Mouse (Mus musculus): ENCODE results near the gene Ptprh. TPM values are rescaled to one million over a fixed set of nuclear protein-coding genes. Genes with fewer than 3 reads are reported as not detected.
"Not testable (repeated sequence)": the region's sequence is repeated elsewhere in the genome, so short reads cannot be mapped to it uniquely, and the experiment has no call there.

Ptprh gene
- polyA plus RNA-seq, 1 experiment from 2014 or later = 0.13 TPM

GRCm38 (mm10) chr7:4542013-4542412 lies 61.8 kb downstream of the Ptprh start:
- DNase-seq (ENCODE audit: low spot score) (no peak), ATAC-seq (replicated peaks; ENCODE audit: low FRiP score, low read depth) (no peak)
- no peak overlapping the region for H3K4me3 ChIP-seq (replicated peaks; ENCODE audit: low read depth, low read length)
- WGBS = 39% methylated on average over 17 of the region's 17 CpGs
- TF ChIP-seq CTCF (IDR thresholded peaks at IDR 0.05; ENCODE audit: low read depth) = no peak
- no peak overlapping the region for H3K4me2 ChIP-seq (ENCODE audit: low read length)
- no peak overlapping the region for H3K27ac ChIP-seq
- H3K9me3 ChIP-seq (replicated peaks; ENCODE audit: low read length) = no peaks in the 10 kb centered on the region
- no peaks in the 10 kb centered on the region for H3K27me3 ChIP-seq (ENCODE audit: insufficient read depth, low read length)
- no peaks in the 10 kb centered on the region for H3K36me3 ChIP-seq (ENCODE audit: insufficient read depth, low read length)
- peaks cover 3% of the 10 kb centered on the region; the same call in 1 of the 2 replicates for H3K4me1 ChIP-seq (replicated peaks; ENCODE audit: insufficient read depth, low read length)
- H3K9ac ChIP-seq (ENCODE audit: low read depth, low read length) = no peak overlapping the region

GRCm38 (mm10) chr7:4541344-4541743 lies 62.5 kb downstream of the Ptprh start:
- Histone ChIP-seq H3K9me3 (replicated peaks; ENCODE audit: low read length) (no peaks in the 10 kb centered on the region), H3K9ac (ENCODE audit: low read depth, low read length) (no peak overlapping the region), H3K36me3 (ENCODE audit: insufficient read depth, low read length) (no peaks in the 10 kb centered on the region), H3K4me2 (ENCODE audit: low read length) (no peak overlapping the region), H3K27ac (no peak overlapping the region), H3K4me1 (replicated peaks; ENCODE audit: insufficient read depth, low read length) (no peaks in the 10 kb centered on the region), H3K27me3 (ENCODE audit: insufficient read depth, low read length) (no peaks in the 10 kb centered on the region), H3K4me3 (replicated peaks; ENCODE audit: low read depth, low read length) (no peak overlapping the region)
- DNase-seq (ENCODE audit: low spot score) (no peak), ATAC-seq (replicated peaks; ENCODE audit: low FRiP score, low read depth) (no peak)
- WGBS = 57% methylated on average over 5 of the region's 5 CpGs
- TF ChIP-seq CTCF (IDR thresholded peaks at IDR 0.05; ENCODE audit: low read depth) = peak; percentile 8; the same call in 1 of the 2 replicates

GRCm38 (mm10) chr7:4539019-4539418 lies 64.8 kb downstream of the Ptprh start:
- DNase-seq (ENCODE audit: low spot score) (no peak), ATAC-seq (replicated peaks; ENCODE audit: low FRiP score, low read depth) (0 out of 2 replicates have a peak, but pooled peaks have one; percentile 29)
- Histone ChIP-seq H3K9me3 (replicated peaks; ENCODE audit: low read length) (no peaks in the 10 kb centered on the region), H3K4me2 (ENCODE audit: low read length) (no peak overlapping the region), H3K4me1 (replicated peaks; ENCODE audit: insufficient read depth, low read length) (no peaks in the 10 kb centered on the region), H3K4me3 (replicated peaks; ENCODE audit: low read depth, low read length) (no peak overlapping the region), H3K27me3 (ENCODE audit: insufficient read depth, low read length) (no peaks in the 10 kb centered on the region), H3K9ac (ENCODE audit: low read depth, low read length) (no peak overlapping the region), H3K27ac (no peak overlapping the region), H3K36me3 (ENCODE audit: insufficient read depth, low read length) (no peaks in the 10 kb centered on the region)
- TF ChIP-seq CTCF (IDR thresholded peaks at IDR 0.05; ENCODE audit: low read depth) = no peak
- 76% methylated on average over 2 of the region's 2 CpGs for WGBS

GRCm38 (mm10) chr7:4537181-4537580 lies 66.7 kb downstream of the Ptprh start:
- DNase-seq (ENCODE audit: low spot score) = no peak
- Histone ChIP-seq H3K9me3 (replicated peaks; ENCODE audit: low read length) (no peaks in the 10 kb centered on the region), H3K4me2 (ENCODE audit: low read length) (no peak overlapping the region), H3K4me3 (replicated peaks; ENCODE audit: low read depth, low read length) (no peak overlapping the region), H3K27ac (no peak overlapping the region), H3K27me3 (ENCODE audit: insufficient read depth, low read length) (no peaks in the 10 kb centered on the region), H3K4me1 (replicated peaks; ENCODE audit: insufficient read depth, low read length) (0 out of 2 replicates have a peak, but pooled peaks cover under 1% of the 10 kb centered on the region), H3K36me3 (ENCODE audit: insufficient read depth, low read length) (no peaks in the 10 kb centered on the region), H3K9ac (ENCODE audit: low read depth, low read length) (no peak overlapping the region)
- ATAC-seq (replicated peaks; ENCODE audit: low FRiP score, low read depth) = no peak
- 53% methylated on average over 4 of the region's 4 CpGs for WGBS
- TF ChIP-seq CTCF (IDR thresholded peaks at IDR 0.05; ENCODE audit: low read depth) = no peak

GRCm38 (mm10) chr7:4536369-4536768 lies 67.5 kb downstream of the Ptprh start:
- ATAC-seq (replicated peaks; ENCODE audit: low FRiP score, low read depth) = no peak
- TF ChIP-seq CTCF (IDR thresholded peaks at IDR 0.05; ENCODE audit: low read depth) = no peak
- Histone ChIP-seq H3K27me3 (ENCODE audit: insufficient read depth, low read length) (no peaks in the 10 kb centered on the region), H3K4me2 (ENCODE audit: low read length) (no peak overlapping the region), H3K9ac (ENCODE audit: low read depth, low read length) (no peak overlapping the region), H3K4me3 (replicated peaks; ENCODE audit: low read depth, low read length) (no peak overlapping the region), H3K27ac (no peak overlapping the region), H3K9me3 (replicated peaks; ENCODE audit: low read length) (no peaks in the 10 kb centered on the region), H3K36me3 (ENCODE audit: insufficient read depth, low read length) (no peaks in the 10 kb centered on the region), H3K4me1 (replicated peaks; ENCODE audit: insufficient read depth, low read length) (peaks cover 6% of the 10 kb centered on the region; the same call in 1 of the 2 replicates)
- WGBS = 83% methylated on average over 4 of the region's 4 CpGs
- DNase-seq (ENCODE audit: low spot score) = no peak

- Histone ChIP-seq H3K4me1 (replicated peaks; ENCODE audit: insufficient read depth, low read length) (peaks cover 6% of the 10 kb centered on the region; the same call in 1 of the 2 replicates), H3K4me3 (replicated peaks; ENCODE audit: low read depth, low read length) (peak within 1 kb of the TSS; percentile 35), H3K9me3 (replicated peaks; ENCODE audit: low read length) (no peaks in the 10 kb centered on the region), H3K36me3 (ENCODE audit: insufficient read depth, low read length) (no peaks in the 10 kb centered on the region), H3K27ac (no peak within 1 kb of the TSS), H3K27me3 (ENCODE audit: insufficient read depth, low read length) (no peaks in the 10 kb centered on the region), H3K4me2 (ENCODE audit: low read length) (peak within 1 kb of the TSS; percentile 62), H3K9ac (ENCODE audit: low read depth, low read length) (0 out of 2 replicates have a peak within 1 kb of the TSS, but pooled peaks have one; percentile 28)
- 2% methylated on average over 28 of the region's 28 CpGs for WGBS
- no peak for TF ChIP-seq CTCF (IDR thresholded peaks at IDR 0.05; ENCODE audit: low read depth)
- ATAC-seq (replicated peaks; ENCODE audit: low FRiP score, low read depth) (peak; percentile 98), DNase-seq (ENCODE audit: low spot score) (peak; percentile 97)
Observed at GRCm38 (mm10) chr7:4532005-4532729, 71.7 kb downstream of the Ptprh start, which contains the start of gene Dnaaf3. Dnaaf3 (minus strand) TSS chr7:4532453.

- H3K36me3 ChIP-seq (ENCODE audit: insufficient read depth, low read length); H3K9me3 ChIP-seq (replicated peaks; ENCODE audit: low read length); H3K4me1 ChIP-seq (replicated peaks; ENCODE audit: insufficient read depth, low read length); ATAC-seq (replicated peaks; ENCODE audit: low FRiP score, low read depth); H3K9ac ChIP-seq (ENCODE audit: low read depth, low read length); H3K4me3 ChIP-seq (replicated peaks; ENCODE audit: low read depth, low read length); H3K4me2 ChIP-seq (ENCODE audit: low read length); DNase-seq (ENCODE audit: low spot score); H3K27me3 ChIP-seq (ENCODE audit: insufficient read depth, low read length); H3K27ac ChIP-seq: not testable (repeated sequence)
- WGBS = 43% methylated on average over 7 of the region's 8 CpGs
Observed at GRCm38 (mm10) chr7:4530166-4530565, 73.7 kb downstream of the Ptprh start.

All from kidney, postnatal 0 days (tissue).